In the genomic region with DNA sequence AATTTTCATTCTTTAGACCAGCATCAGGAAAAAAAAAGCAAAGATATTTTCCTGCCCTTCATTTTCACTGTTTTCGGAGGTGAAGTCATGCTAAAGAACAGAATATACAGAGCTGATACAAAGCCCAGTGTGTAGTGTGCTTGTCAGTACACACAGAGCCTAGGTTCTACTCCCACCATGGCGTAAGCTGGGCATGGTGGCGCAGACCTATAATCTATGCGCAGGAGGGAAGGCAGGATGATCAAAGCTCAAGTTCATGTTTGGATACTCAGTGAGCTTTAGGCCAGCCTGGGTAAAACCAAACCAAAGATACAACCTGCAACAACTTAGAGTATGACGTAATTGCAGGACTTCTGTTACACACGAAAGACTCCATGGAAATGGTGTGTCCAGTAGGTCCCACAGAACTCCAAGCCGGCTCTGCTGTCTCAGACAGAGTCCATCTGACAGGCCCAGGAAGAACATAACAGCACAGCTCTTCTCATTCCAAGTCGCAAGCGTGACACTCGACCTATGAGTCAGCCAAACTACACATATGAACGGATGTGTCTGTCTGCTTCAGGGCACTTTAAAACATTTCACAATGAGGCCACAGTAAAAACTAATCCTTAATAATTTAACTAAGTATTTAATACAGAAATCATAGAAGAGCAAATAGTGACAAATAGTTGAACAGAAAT, we compare ENCODE assay signal across 22 mouse cellular contexts. TPM values are rescaled to one million over a fixed set of nuclear protein-coding genes. Genes with fewer than 3 reads are reported as not detected.
DNase-seq lines count a peak whose midpoint lies in the region; ATAC-seq lines count a peak whose summit lies in the region.
"Had no signal": no experiment of that assay in that cellular context is flagged by ENCODE, and none has a peak within 500 bp of the region (broad histone marks: within the 10 kb centered on the region; RNA-seq: fewer than 3 reads in every experiment).

No protein-coding gene starts in this region.

- H3K4me2 ChIP-seq in hindbrain, embryonic 13.5 days: no peak overlapping the region
- H3K4me2 ChIP-seq: forebrain, embryonic 13.5 days; heart, embryonic 12.5 days; neural tube, embryonic 12.5 days had no signal

- 92% methylated on average over 11 of the region's 11 CpGs for WGBS in hindbrain, embryonic 13.5 days
- 91% methylated on average over 11 of the region's 11 CpGs for WGBS in hindbrain, embryonic 10.5 days

- no peak overlapping the region for H3K4me3 ChIP-seq in hindbrain, embryonic 13.5 days
- H3K4me3 ChIP-seq in hindbrain, embryonic 10.5 days: no peak overlapping the region
- H3K4me3 ChIP-seq: forebrain, embryonic 13.5 days; heart, embryonic 12.5 days; layer of hippocampus, adult 2 months; left cerebral cortex, adult 2 months; limb, embryonic 10.5 days; neural tube, embryonic 12.5 days had no signal

- no peak for ATAC-seq in hindbrain, embryonic 13.5 days (ENCODE audit: low FRiP score)
- ATAC-seq: activated CD4-positive, CD25-positive, alpha-beta regulatory T cell, adult 4 months had no signal

- H3K9me3 ChIP-seq in hindbrain, embryonic 13.5 days: no peaks in the 10 kb centered on the region
- no peaks in the 10 kb centered on the region for H3K9me3 ChIP-seq in hindbrain, embryonic 10.5 days
- H3K9me3 ChIP-seq: forebrain, embryonic 13.5 days; heart, embryonic 12.5 days; limb, embryonic 10.5 days; neural tube, embryonic 12.5 days had no signal

- H3K4me1 ChIP-seq in hindbrain, embryonic 13.5 days (replicated peaks): peaks cover 13% of the 10 kb centered on the region
- peaks cover 7% of the 10 kb centered on the region for H3K4me1 ChIP-seq in hindbrain, embryonic 10.5 days (replicated peaks)

- no peaks in the 10 kb centered on the region for H3K36me3 ChIP-seq in hindbrain, embryonic 13.5 days
- 0 out of 2 replicates have a peak, but pooled peaks cover 5% of the 10 kb centered on the region for H3K36me3 ChIP-seq in hindbrain, embryonic 10.5 days
- H3K36me3 ChIP-seq: neural tube, embryonic 12.5 days had no signal

- no peaks in the 10 kb centered on the region for H3K27me3 ChIP-seq in hindbrain, embryonic 13.5 days
- H3K27me3 ChIP-seq in hindbrain, embryonic 10.5 days (ENCODE audit: insufficient read depth, poor library complexity, severe bottlenecking): no peaks in the 10 kb centered on the region
- H3K27me3 ChIP-seq: forebrain, embryonic 13.5 days; heart, embryonic 12.5 days; neural tube, embryonic 12.5 days had no signal

- no peak overlapping the region for H3K9ac ChIP-seq in hindbrain, embryonic 13.5 days
- H3K9ac ChIP-seq: forebrain, embryonic 13.5 days; heart, embryonic 12.5 days; liver, embryonic 14.5 days; neural tube, embryonic 12.5 days had no signal

- 0 out of 2 replicates have a peak overlapping the region, but pooled peaks have one; percentile 46 for H3K27ac ChIP-seq in hindbrain, embryonic 13.5 days
- H3K27ac ChIP-seq in hindbrain, embryonic 10.5 days: no peak overlapping the region
- H3K27ac ChIP-seq: forebrain, embryonic 13.5 days; layer of hippocampus, adult 2 months; left cerebral cortex, adult 2 months; limb, embryonic 10.5 days; liver, embryonic 14.5 days; neural tube, embryonic 12.5 days had no signal

- DNase-seq in hindbrain, embryonic 10.5 days (ENCODE audit: low spot score): no peak
- DNase-seq in kidney, postnatal 4 days: peak; percentile 24 to 46
- DNase-seq in kidney, adult 9 months: no peak
- DNase-seq in urinary bladder, postnatal 14 days (ENCODE audit: low spot score): peak; percentile 19
- DNase-seq in urinary bladder, adult 2 months (ENCODE audit: low spot score): no peak
- DNase-seq in gastrocnemius, postnatal 10 days: no peak
- no peak for DNase-seq in layer of hippocampus, adult 8-10 months (ENCODE audit: low spot score in 2 of 2)
- DNase-seq: adrenal gland, postnatal 14 days; cerebellum, adult 11-12 months; cerebellum, postnatal 36 days; heart, postnatal 36 days; right cerebral cortex, postnatal 25 days; thymus, postnatal 36 days had no signal

RNA-seq across cellular contexts. Expression of gene Zfp704, which starts 47.1 kb away (rescaled TPM):
- 8.5 and 8.7 TPM in 2 replicates for polyA plus RNA-seq in hindbrain, embryonic 13.5 days (2015; fragmentation: Nextera tagmentation; extraction: Ambion mirVana)
- polyA plus RNA-seq in hindbrain, embryonic 10.5 days (2016; fragmentation: Nextera tagmentation; extraction: Ambion mirVana): 4.2 and 6.6 TPM in 2 replicates
- 8.5 and 9.8 TPM in 2 replicates for polyA plus RNA-seq in urinary bladder, adult 2 months (2012; rRNA removed)
- 10 to 100 TPM; 13.4 to 16.6 TPM for total RNA-seq in gastrocnemius, postnatal 10 days (2021)
- 10 to 100 TPM; 25.7 to 32.4 (median 29.3) TPM for total RNA-seq in layer of hippocampus, adult 8-10 months (2022)

Comparison
In these comparisons a context has a peak if more than half of its experiments do, and no peak if none do; other contexts are left out.
1. DNase-seq: peak in kidney, postnatal 4 days (2 of 2) and urinary bladder, postnatal 14 days (single experiment); none in hindbrain, embryonic 10.5 days (single experiment), kidney, adult 9 months (single experiment), urinary bladder, adult 2 months (single experiment), gastrocnemius, postnatal 10 days (single experiment) and layer of hippocampus, adult 8-10 months (0 of 2).